In the genomic region with DNA sequence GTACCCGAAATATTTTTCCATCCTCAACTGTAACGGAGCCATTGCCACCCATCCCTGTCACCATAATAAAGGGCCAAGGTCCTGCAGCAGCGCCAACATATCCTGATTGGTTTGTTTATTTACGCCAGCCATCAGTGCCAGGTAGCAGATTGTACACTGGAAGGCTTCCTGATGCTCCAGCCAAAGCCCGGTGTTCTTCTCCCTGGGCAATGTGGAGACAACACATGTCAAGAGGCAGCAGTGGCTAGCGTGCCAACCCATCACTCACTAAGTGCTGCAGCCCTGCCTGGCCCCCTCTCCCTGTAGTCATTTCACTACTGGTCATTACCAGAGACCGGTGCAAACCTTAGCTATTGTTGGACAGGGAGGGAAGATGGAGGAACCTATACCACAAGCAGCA, we compare ENCODE assay signal across 15 mouse cellular contexts.
DNase-seq lines count a peak whose midpoint lies in the region; ATAC-seq and TF ChIP-seq lines count a peak whose summit lies in the region.
"Had no signal": no experiment of that assay in that cellular context is flagged by ENCODE, and none has a peak within 500 bp of the region (broad histone marks: within the 10 kb centered on the region; RNA-seq: fewer than 3 reads in every experiment).

No protein-coding gene starts in this region.

- no peaks in the 10 kb centered on the region for H3K27me3 ChIP-seq in forebrain, embryonic 14.5 days (replicated peaks; ENCODE audit: control insufficient read depth, insufficient read depth, low read length)
- H3K27me3 ChIP-seq in forebrain, embryonic 11.5 days (ENCODE audit: control insufficient read depth, insufficient read depth, low read length) = no peaks in the 10 kb centered on the region
- H3K27me3 ChIP-seq in midbrain, embryonic 14.5 days (ENCODE audit: control insufficient read depth, insufficient read depth, low read length) = no peaks in the 10 kb centered on the region
- H3K27me3 ChIP-seq in midbrain, embryonic 10.5 days (ENCODE audit: low read depth, poor library complexity, severe bottlenecking) = no peaks in the 10 kb centered on the region
- no peaks in the 10 kb centered on the region for H3K27me3 ChIP-seq in hindbrain, embryonic 15.5 days
- H3K27me3 ChIP-seq in kidney, embryonic 14.5 days (ENCODE audit: control insufficient read depth, insufficient read depth, low read length) = no peaks in the 10 kb centered on the region
- H3K27me3 ChIP-seq in kidney, adult 2 months (replicated peaks; ENCODE audit: control insufficient read depth, insufficient read depth, low read length) = no peaks in the 10 kb centered on the region
- H3K27me3 ChIP-seq: CH12.LX; embryonic facial prominence, embryonic 13.5 days had no signal

- 0 out of 2 replicates have a peak overlapping the region, but pooled peaks have one; percentile 21 for H3K27ac ChIP-seq in forebrain, embryonic 14.5 days (ENCODE audit: low read depth, low read length)
- H3K27ac ChIP-seq in forebrain, embryonic 11.5 days (ENCODE audit: low read depth, low read length) = no peak overlapping the region
- peak overlapping the region; percentile 43 for H3K27ac ChIP-seq in midbrain, embryonic 14.5 days (replicated peaks; ENCODE audit: low read depth, low read length)
- H3K27ac ChIP-seq in midbrain, embryonic 10.5 days (replicated peaks) = no peak overlapping the region
- peak overlapping the region; percentile 43 for H3K27ac ChIP-seq in hindbrain, embryonic 15.5 days (replicated peaks)
- no peak overlapping the region for H3K27ac ChIP-seq in kidney, embryonic 14.5 days (ENCODE audit: low read depth, low read length)
- H3K27ac ChIP-seq in kidney, adult 2 months (ENCODE audit: insufficient read depth, low read depth, low read length) = no peak overlapping the region
- H3K27ac ChIP-seq: embryonic facial prominence, embryonic 13.5 days; limb, embryonic 13.5 days had no signal

- peaks cover 20% of the 10 kb centered on the region for H3K4me1 ChIP-seq in forebrain, embryonic 14.5 days (ENCODE audit: control insufficient read depth, insufficient read depth, low read length)
- no peaks in the 10 kb centered on the region; the same call in 1 of the 2 replicates for H3K4me1 ChIP-seq in forebrain, embryonic 11.5 days (replicated peaks; ENCODE audit: control insufficient read depth, insufficient read depth, low read length)
- peaks cover 24% of the 10 kb centered on the region for H3K4me1 ChIP-seq in midbrain, embryonic 14.5 days (ENCODE audit: control insufficient read depth, insufficient read depth, low read length)
- H3K4me1 ChIP-seq in midbrain, embryonic 10.5 days = peaks cover 14% of the 10 kb centered on the region
- peaks cover 26% of the 10 kb centered on the region for H3K4me1 ChIP-seq in hindbrain, embryonic 15.5 days (replicated peaks)
- H3K4me1 ChIP-seq in kidney, embryonic 14.5 days (ENCODE audit: control insufficient read depth, insufficient read depth, low read length) = no peaks in the 10 kb centered on the region
- no peaks in the 10 kb centered on the region for H3K4me1 ChIP-seq in kidney, adult 2 months (ENCODE audit: control insufficient read depth, insufficient read depth, low read length)

- no peak for TF ChIP-seq POLR2A in kidney, adult 2 months (IDR thresholded peaks at IDR 0.05; ENCODE audit: low read depth, low read length)

- H3K9me3 ChIP-seq in forebrain, embryonic 14.5 days (replicated peaks; ENCODE audit: control insufficient read depth, low read length) = no peaks in the 10 kb centered on the region
- H3K9me3 ChIP-seq in forebrain, embryonic 11.5 days (ENCODE audit: control insufficient read depth, low read length) = no peaks in the 10 kb centered on the region
- H3K9me3 ChIP-seq in midbrain, embryonic 14.5 days (ENCODE audit: control insufficient read depth, low read length) = no peaks in the 10 kb centered on the region
- no peaks in the 10 kb centered on the region for H3K9me3 ChIP-seq in midbrain, embryonic 10.5 days (replicated peaks)
- no peaks in the 10 kb centered on the region for H3K9me3 ChIP-seq in hindbrain, embryonic 15.5 days
- no peaks in the 10 kb centered on the region for H3K9me3 ChIP-seq in kidney, embryonic 14.5 days (ENCODE audit: control insufficient read depth, low read length)
- H3K9me3 ChIP-seq: embryonic facial prominence, embryonic 13.5 days; limb, embryonic 13.5 days had no signal

- no peak for TF ChIP-seq CTCF in kidney, adult 2 months (conservative IDR thresholded peaks at IDR 0.05; ENCODE audit: insufficient read depth, insufficient read length, low read depth, low read length)

- DNase-seq in forebrain, embryonic 14.5 days (ENCODE audit: low spot score) = peak; percentile 42
- DNase-seq in forebrain, embryonic 11.5 days (ENCODE audit: low spot score) = no peak
- DNase-seq in midbrain, embryonic 14.5 days = peak; percentile 20
- no peak for DNase-seq in midbrain, embryonic 10.5 days (ENCODE audit: low spot score)
- no peak for DNase-seq in kidney, adult 2 months
- no peak for DNase-seq in thymus, postnatal 4 days
- DNase-seq: gastrocnemius, postnatal 14 days; kidney, adult 9 months; layer of hippocampus, adult 9-11 months; liver, postnatal 0 days had no signal

- H3K9ac ChIP-seq in forebrain, embryonic 14.5 days (ENCODE audit: low read length) = no peak overlapping the region
- H3K9ac ChIP-seq in forebrain, embryonic 11.5 days (ENCODE audit: low read length) = no peak overlapping the region
- no peak overlapping the region for H3K9ac ChIP-seq in midbrain, embryonic 14.5 days (replicated peaks; ENCODE audit: low read length)
- no peak overlapping the region for H3K9ac ChIP-seq in hindbrain, embryonic 15.5 days
- H3K9ac ChIP-seq in kidney, embryonic 14.5 days (ENCODE audit: low read depth, low read length) = no peak overlapping the region
- H3K9ac ChIP-seq: embryonic facial prominence, embryonic 13.5 days; limb, embryonic 13.5 days; liver, postnatal 0 days had no signal

- ATAC-seq in forebrain, embryonic 14.5 days = no peak
- no peak for ATAC-seq in forebrain, embryonic 11.5 days (replicated peaks; ENCODE audit: low FRiP score)
- no peak for ATAC-seq in midbrain, embryonic 14.5 days (ENCODE audit: low FRiP score, low TSS enrichment)
- ATAC-seq in hindbrain, embryonic 15.5 days (ENCODE audit: low FRiP score, low read depth) = peak; percentile 61
- ATAC-seq in kidney, embryonic 14.5 days (ENCODE audit: low FRiP score, low TSS enrichment) = no peak
- ATAC-seq: liver, postnatal 0 days had no signal

- WGBS in forebrain, embryonic 14.5 days = 54% methylated on average over 7 of the region's 7 CpGs
- 73% methylated on average over 7 of the region's 7 CpGs for WGBS in forebrain, embryonic 11.5 days
- WGBS in midbrain, embryonic 14.5 days = 67% methylated on average over 7 of the region's 7 CpGs
- 78% methylated on average over 7 of the region's 7 CpGs for WGBS in midbrain, embryonic 10.5 days
- WGBS in hindbrain, embryonic 15.5 days = 59% methylated on average over 7 of the region's 7 CpGs
- WGBS in kidney, embryonic 14.5 days = 76% methylated on average over 7 of the region's 7 CpGs
- 85% methylated on average over 7 of the region's 7 CpGs for WGBS in kidney, adult 2 months

- no peak overlapping the region for H3K4me3 ChIP-seq in forebrain, embryonic 14.5 days (ENCODE audit: low read depth, low read length)
- H3K4me3 ChIP-seq in forebrain, embryonic 11.5 days (ENCODE audit: low read depth, low read length) = no peak overlapping the region
- H3K4me3 ChIP-seq in midbrain, embryonic 14.5 days (replicated peaks; ENCODE audit: low read depth, low read length) = no peak overlapping the region
- no peak overlapping the region for H3K4me3 ChIP-seq in midbrain, embryonic 10.5 days
- no peak overlapping the region for H3K4me3 ChIP-seq in hindbrain, embryonic 15.5 days
- no peak overlapping the region for H3K4me3 ChIP-seq in kidney, embryonic 14.5 days (ENCODE audit: low read length)
- H3K4me3 ChIP-seq in kidney, adult 2 months (ENCODE audit: insufficient read depth, low read depth, low read length) = no peak overlapping the region
- H3K4me3 ChIP-seq: embryonic facial prominence, embryonic 13.5 days; limb, embryonic 13.5 days had no signal

- no peak overlapping the region for H3K4me2 ChIP-seq in forebrain, embryonic 14.5 days (ENCODE audit: low read length)
- no peak overlapping the region for H3K4me2 ChIP-seq in forebrain, embryonic 11.5 days (ENCODE audit: low read depth, low read length, severe bottlenecking)
- H3K4me2 ChIP-seq in midbrain, embryonic 14.5 days (ENCODE audit: low read length) = no peak overlapping the region
- H3K4me2 ChIP-seq in hindbrain, embryonic 15.5 days = no peak overlapping the region
- H3K4me2 ChIP-seq in kidney, embryonic 14.5 days (replicated peaks; ENCODE audit: low read depth, low read length) = no peak overlapping the region
- H3K4me2 ChIP-seq: embryonic facial prominence, embryonic 13.5 days; limb, embryonic 13.5 days had no signal

- H3K36me3 ChIP-seq in forebrain, embryonic 14.5 days (ENCODE audit: control insufficient read depth, insufficient read depth, low read length) = no peaks in the 10 kb centered on the region
- no peaks in the 10 kb centered on the region for H3K36me3 ChIP-seq in forebrain, embryonic 11.5 days (ENCODE audit: control insufficient read depth, insufficient read depth, low read length)
- H3K36me3 ChIP-seq in midbrain, embryonic 14.5 days (ENCODE audit: control insufficient read depth, insufficient read depth, low read length) = no peaks in the 10 kb centered on the region
- no peaks in the 10 kb centered on the region for H3K36me3 ChIP-seq in midbrain, embryonic 10.5 days
- H3K36me3 ChIP-seq in hindbrain, embryonic 15.5 days = no peaks in the 10 kb centered on the region
- no peaks in the 10 kb centered on the region for H3K36me3 ChIP-seq in kidney, embryonic 14.5 days (ENCODE audit: control insufficient read depth, insufficient read depth, low read length)
- H3K36me3 ChIP-seq in kidney, adult 2 months (ENCODE audit: control insufficient read depth, insufficient read depth, low read length) = no peaks in the 10 kb centered on the region
- H3K36me3 ChIP-seq: embryonic facial prominence, embryonic 13.5 days; limb, embryonic 13.5 days had no signal

Comparison
In these comparisons a context has a peak if more than half of its experiments do, and no peak if none do; other contexts are left out.
1. DNase-seq: peak in forebrain, embryonic 14.5 days (single experiment) and midbrain, embryonic 14.5 days (single experiment); none in forebrain, embryonic 11.5 days (single experiment), midbrain, embryonic 10.5 days (single experiment), kidney, adult 2 months (single experiment) and thymus, postnatal 4 days (single experiment).
2. H3K27ac ChIP-seq: peak in forebrain, embryonic 14.5 days (single experiment), midbrain, embryonic 14.5 days (single experiment) and hindbrain, embryonic 15.5 days (single experiment); none in forebrain, embryonic 11.5 days (single experiment), midbrain, embryonic 10.5 days (single experiment), kidney, embryonic 14.5 days (single experiment) and kidney, adult 2 months (single experiment).